Mouse (Mus musculus): ENCODE results near the gene Ankrd13d.

DNA sequence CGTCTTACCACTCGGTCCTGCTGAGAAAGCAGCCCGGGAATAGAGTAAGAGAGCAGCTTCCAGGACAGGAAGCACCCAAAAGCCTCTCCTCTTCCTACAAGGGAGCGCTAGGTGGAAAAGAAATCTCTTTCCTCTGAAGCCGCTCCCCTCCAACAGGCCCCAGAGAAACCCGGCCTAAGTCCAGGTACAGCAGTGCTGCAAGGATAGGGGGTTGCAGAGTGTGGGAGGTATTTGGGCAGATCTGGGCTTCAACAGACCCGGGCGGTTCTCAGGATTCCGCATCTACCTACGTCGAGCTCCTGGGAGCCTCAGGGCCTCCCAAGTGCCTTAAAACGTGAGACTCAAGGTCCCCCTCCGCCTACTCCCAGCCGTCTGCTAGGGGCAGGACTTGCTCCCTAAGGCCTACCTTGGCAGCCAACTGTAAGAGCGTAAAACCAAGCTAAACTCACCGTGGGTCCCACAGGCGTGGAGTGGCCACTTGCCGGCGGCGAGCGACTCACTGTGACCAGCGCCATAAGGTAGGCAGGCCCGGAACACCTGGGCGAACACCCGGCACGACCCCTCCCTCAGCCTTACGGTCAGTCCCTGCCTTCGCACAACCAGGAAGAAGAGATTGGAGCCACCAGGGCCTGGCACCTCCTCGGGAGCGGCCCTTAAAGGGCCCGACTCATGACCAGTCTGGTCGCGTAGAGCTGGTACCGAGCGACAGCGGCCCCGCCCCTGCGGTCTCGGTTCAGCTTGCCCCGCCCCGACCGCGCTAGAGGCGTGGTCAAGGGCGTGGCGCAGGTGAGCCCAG, 14.2 kb downstream of the Ankrd13d start, which contains the start of gene Ssh3:
- TF ChIP-seq EP300 (IDR thresholded peaks at IDR 0.05) (no peak), CTCF (IDR thresholded peaks at IDR 0.05) (no peak)
